Mouse (Mus musculus) intestine, embryonic 16.5 days (tissue): ENCODE data around the gene Cinp. TPM values are rescaled to one million over a fixed set of nuclear protein-coding genes. Genes with fewer than 3 reads are reported as not detected.
"Not testable (repeated sequence)": the region's sequence is repeated elsewhere in the genome, so short reads cannot be mapped to it uniquely, and the experiment has no call there.

Experiments used
- ATAC-seq: fragments of 200-750 bp; cut with Nextera tagmentation; 2 replicates; pipeline ENCODE4 v1.8.0; 2017; ENCODE audit warnings: moderate TSS enrichment, moderate library complexity
- H3K27ac ChIP-seq: fragments of 300-500 bp; sonication (generic); 2 replicates; pipeline ENCODE4 v1.5.1; 2014; ENCODE audit warnings: mild to moderate bottlenecking, low read length
- H3K27me3 ChIP-seq: fragments of 300-500 bp; sonication (generic); replicated peaks from 2 replicates; pipeline ENCODE4 v1.6.1; 2014; ENCODE audit warnings: low read length, control low read depth, mixed read lengths; ENCODE audit not compliant: control insufficient read depth, insufficient read depth
- H3K36me3 ChIP-seq: fragments of 300-500 bp; sonication (generic); 2 replicates; pipeline ENCODE4 v1.6.1; 2014; ENCODE audit warnings: low read length, control low read depth; ENCODE audit not compliant: control insufficient read depth, insufficient read depth
- H3K4me1 ChIP-seq: fragments of 300-500 bp; sonication (generic); 2 replicates; pipeline ENCODE4 v1.6.1; 2014; ENCODE audit warnings: low read length, control low read depth, mixed read lengths; ENCODE audit not compliant: control insufficient read depth, insufficient read depth
- H3K4me2 ChIP-seq: fragments of 300-500 bp; sonication (generic); 2 replicates; pipeline ENCODE4 v1.6.1; 2014; ENCODE audit warnings: low read depth, low read length, control low read depth
- H3K4me3 ChIP-seq: fragments of 300-500 bp; sonication (generic); 2 replicates; pipeline ENCODE4 v1.5.1; 2014; ENCODE audit warnings: mild to moderate bottlenecking, low read length
- H3K9ac ChIP-seq: fragments of 300-500 bp; sonication (generic); 2 replicates; pipeline ENCODE4 v1.6.1; 2014; ENCODE audit warnings: low read depth, low read length
- H3K9me3 ChIP-seq: fragments of 300-500 bp; sonication (generic); 2 replicates; pipeline ENCODE4 v1.6.1; 2016; ENCODE audit warnings: low read length, control low read depth; ENCODE audit not compliant: control insufficient read depth
- WGBS: fragments of 180-500 bp; shearing (Covaris S2); extraction: QIAGEN DNeasy Blood & Tissue Kit; methylation state at CpG from one replicate; pipeline ENCODE4 v1.1.7; 2014; 5-methylcytosine and 5-hydroxymethylcytosine counted together
- polyA plus RNA-seq: library from polyadenylated mRNA; unstranded; fragments of >200 nt; fragmentation: Nextera tagmentation; extraction: Ambion mirVana; gene quantifications from 2 replicates; pipeline ENCODE4 v1.2.1, GENCODE M21; 2015

The Cinp gene
- polyA plus RNA-seq, 1 experiment from 2014 or later = 72.7 TPM

DNA sequence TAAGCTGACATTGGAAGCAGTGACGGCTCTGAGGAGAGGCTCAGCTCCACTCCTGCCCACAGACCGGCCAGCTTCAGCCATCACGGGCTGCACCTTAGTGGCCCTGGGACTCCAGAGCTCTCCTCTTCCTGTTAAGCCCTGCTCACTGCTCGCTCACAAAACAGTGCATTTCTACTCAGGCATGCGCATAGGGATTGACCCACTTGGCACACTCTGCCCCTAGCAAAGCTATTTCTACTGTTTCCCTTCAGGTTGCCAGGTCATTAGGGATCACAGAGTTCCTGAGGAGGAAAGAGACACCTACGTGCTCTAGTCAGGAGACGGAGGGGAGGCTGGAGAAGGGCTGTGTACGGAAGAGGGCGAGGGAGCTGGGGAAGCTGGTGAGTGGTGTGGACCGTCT lies 23.0 kb downstream of the Cinp start:
- Histone ChIP-seq H3K36me3 (peaks cover 11% of the 10 kb centered on the region; the same call in 1 of the 2 replicates), H3K27ac (no peak overlapping the region), H3K4me2 (no peak overlapping the region), H3K4me3 (no peak overlapping the region), H3K9me3 (no peaks in the 10 kb centered on the region), H3K27me3 (no peaks in the 10 kb centered on the region), H3K9ac (no peak overlapping the region), H3K4me1 (no peaks in the 10 kb centered on the region)
- WGBS = 87% methylated on average over 10 of the region's 10 CpGs
- no peak for ATAC-seq

DNA sequence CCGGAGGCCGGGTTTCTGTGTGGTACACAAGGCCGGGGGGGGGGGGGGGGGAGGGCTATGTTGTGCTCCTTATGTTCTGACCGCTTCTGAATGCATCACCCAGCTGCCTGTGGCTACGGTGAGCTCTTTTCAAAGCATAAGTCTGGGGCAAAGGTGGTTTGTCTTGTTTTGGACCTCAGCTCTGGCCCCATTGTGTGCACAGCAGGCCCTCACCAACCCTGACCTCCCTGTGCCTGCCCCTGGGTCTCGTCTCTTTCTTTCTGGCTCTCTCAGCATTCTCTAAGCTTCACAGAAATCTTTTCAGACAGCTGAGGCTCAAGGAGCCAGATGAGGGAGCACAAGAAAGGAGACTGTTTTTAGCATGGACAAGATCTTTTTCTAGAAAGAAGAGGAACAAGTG lies 23.4 kb downstream of the Cinp start:
- 73% methylated on average over 6 of the region's 6 CpGs for WGBS
- H3K36me3 ChIP-seq = peaks cover 11% of the 10 kb centered on the region; the same call in 1 of the 2 replicates
- H3K4me3 ChIP-seq = no peak overlapping the region
- no peak overlapping the region for H3K27ac ChIP-seq
- no peak overlapping the region for H3K4me2 ChIP-seq
- no peaks in the 10 kb centered on the region for H3K27me3 ChIP-seq
- H3K4me1 ChIP-seq = no peaks in the 10 kb centered on the region
- H3K9ac ChIP-seq = no peak overlapping the region
- H3K9me3 ChIP-seq = no peaks in the 10 kb centered on the region
- ATAC-seq = no peak

DNA sequence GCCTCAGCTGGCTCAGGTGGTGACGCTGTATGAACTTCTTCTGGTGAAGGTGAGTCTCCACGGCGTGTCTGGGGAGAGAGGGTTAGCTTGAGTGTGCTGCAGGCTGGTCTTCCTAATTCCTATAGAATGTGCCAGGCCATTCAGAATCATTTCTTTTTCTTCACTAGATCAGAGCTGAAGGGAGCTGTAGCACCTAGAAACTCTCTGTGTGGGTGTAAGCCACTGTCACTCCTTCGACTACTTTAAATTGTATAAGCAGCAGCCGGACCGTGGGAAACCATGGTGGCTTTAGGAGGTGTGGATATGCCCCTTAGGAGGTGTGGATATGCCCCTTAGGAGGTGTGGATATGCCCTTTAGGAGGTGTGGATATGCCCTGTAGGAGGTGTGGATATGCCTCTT lies 24.9 kb downstream of the Cinp start:
- 95% methylated on average over 6 of the region's 6 CpGs for WGBS
- ATAC-seq = no peak
- Histone ChIP-seq H3K9me3 (no peaks in the 10 kb centered on the region), H3K36me3 (peaks cover 11% of the 10 kb centered on the region; the same call in 1 of the 2 replicates), H3K27me3 (no peaks in the 10 kb centered on the region), H3K4me3 (no peak overlapping the region), H3K27ac (no peak overlapping the region), H3K4me2 (no peak overlapping the region), H3K4me1 (no peaks in the 10 kb centered on the region), H3K9ac (no peak overlapping the region)

DNA sequence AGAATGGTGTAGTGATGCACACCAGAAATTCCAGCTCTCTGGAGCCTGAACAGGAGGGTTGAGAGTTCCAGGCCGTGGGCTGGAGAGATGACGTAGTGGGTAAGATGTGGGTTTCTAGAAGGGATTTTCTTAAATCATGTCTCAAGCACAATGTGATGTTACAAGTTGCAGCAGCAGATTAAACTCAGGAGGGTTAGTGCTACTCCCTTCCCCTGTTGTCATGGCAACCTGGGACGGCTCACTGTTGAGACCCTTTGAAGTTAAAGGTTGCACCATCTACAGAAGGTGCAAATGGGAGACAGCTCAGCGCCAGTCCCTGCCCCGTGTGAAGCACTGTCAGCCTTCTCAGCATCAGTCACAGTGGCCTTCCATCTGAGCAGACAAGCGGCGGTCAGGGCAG lies 27.7 kb downstream of the Cinp start:
- Histone ChIP-seq H3K9me3 (no peaks in the 10 kb centered on the region), H3K4me2 (no peak overlapping the region), H3K36me3 (peaks cover 5% of the 10 kb centered on the region; the same call in 1 of the 2 replicates), H3K4me3 (no peak overlapping the region), H3K27me3 (no peaks in the 10 kb centered on the region), H3K27ac (no peak overlapping the region), H3K4me1 (no peaks in the 10 kb centered on the region), H3K9ac (no peak overlapping the region)
- WGBS = 51% methylated on average over 7 of the region's 7 CpGs
- no peak for ATAC-seq

DNA sequence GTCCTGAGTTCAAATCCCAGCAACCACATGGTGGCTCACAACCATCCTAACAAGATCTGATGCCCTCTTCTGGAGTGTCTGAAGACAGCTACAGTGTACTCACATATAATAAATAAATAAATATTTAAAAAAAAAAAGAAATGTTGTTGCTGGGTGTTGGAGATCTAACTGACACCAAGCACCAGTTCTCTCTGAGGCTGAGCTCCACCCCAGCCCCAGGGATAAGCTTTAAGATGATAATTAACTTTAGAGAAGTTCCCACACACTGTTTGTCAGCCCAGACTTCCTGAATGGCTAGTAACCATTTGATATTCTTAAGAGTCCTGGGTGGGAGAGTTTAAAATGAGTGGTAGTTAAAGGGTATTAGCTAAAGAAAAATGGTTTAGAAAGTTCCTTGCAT lies 28.7 kb downstream of the Cinp start:
- Histone ChIP-seq H3K9ac (no peak overlapping the region), H3K27ac (no peak overlapping the region), H3K4me1 (no peaks in the 10 kb centered on the region), H3K4me3 (no peak overlapping the region), H3K27me3 (no peaks in the 10 kb centered on the region), H3K36me3 (peaks cover 2% of the 10 kb centered on the region; the same call in 1 of the 2 replicates), H3K4me2 (no peak overlapping the region), H3K9me3 (no peaks in the 10 kb centered on the region)
- ATAC-seq = no peak

DNA sequence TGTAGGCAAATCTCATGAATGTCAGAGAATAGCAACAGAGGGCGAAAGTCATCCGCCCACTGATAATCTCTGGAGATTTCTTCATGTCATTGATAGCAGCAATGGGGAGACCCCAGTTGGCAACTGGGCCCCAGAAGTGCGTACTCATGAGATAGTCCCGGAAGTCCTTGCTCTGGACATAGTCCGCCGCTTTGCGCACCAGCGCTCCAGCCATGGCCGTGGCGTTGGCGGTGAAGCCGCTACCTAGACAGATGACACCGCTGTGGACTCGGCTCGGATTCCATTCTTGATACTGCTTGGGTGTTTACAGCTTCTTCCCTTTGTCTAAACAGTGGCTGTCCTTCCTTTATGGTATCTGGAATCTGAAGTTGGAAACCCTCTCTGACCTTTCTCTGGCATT lies 30.3 kb downstream of the Cinp start:
- not testable (repeated sequence) for H3K9me3 ChIP-seq, H3K36me3 ChIP-seq, H3K9ac ChIP-seq, H3K4me3 ChIP-seq, H3K27me3 ChIP-seq, H3K4me1 ChIP-seq, ATAC-seq, H3K27ac ChIP-seq, H3K4me2 ChIP-seq
- 89% methylated on average over 15 of the region's 15 CpGs for WGBS

DNA sequence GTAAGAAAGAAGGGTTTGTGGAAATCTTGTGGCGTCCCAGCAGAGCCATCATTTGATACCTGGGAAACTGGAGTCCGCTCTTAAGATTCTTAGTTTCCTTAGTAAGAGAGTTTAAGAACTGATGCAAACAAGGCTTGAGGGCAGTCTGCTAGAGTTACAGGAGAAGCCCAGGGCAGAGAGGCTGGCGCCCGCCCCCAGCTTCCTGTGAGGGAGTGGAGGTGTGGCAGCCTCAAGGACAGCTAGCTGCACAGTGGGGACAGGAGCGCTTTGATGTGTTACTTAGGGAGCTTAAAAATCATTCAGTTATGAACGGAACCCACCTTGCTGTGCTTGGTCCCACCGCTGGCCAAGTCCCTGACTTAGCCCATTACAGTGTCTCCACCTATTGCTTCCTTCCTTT lies 31.7 kb downstream of the Cinp start:
- H3K4me3 ChIP-seq = no peak overlapping the region
- H3K27me3 ChIP-seq = no peaks in the 10 kb centered on the region
- WGBS = 92% methylated on average over 7 of the region's 7 CpGs
- no peak for ATAC-seq
- no peak overlapping the region for H3K9ac ChIP-seq
- H3K9me3 ChIP-seq = no peaks in the 10 kb centered on the region
- H3K27ac ChIP-seq = no peak overlapping the region
- H3K4me1 ChIP-seq = peaks cover 1% of the 10 kb centered on the region; the same call in 1 of the 2 replicates
- peaks cover 2% of the 10 kb centered on the region; the same call in 1 of the 2 replicates for H3K36me3 ChIP-seq
- no peak overlapping the region for H3K4me2 ChIP-seq

DNA sequence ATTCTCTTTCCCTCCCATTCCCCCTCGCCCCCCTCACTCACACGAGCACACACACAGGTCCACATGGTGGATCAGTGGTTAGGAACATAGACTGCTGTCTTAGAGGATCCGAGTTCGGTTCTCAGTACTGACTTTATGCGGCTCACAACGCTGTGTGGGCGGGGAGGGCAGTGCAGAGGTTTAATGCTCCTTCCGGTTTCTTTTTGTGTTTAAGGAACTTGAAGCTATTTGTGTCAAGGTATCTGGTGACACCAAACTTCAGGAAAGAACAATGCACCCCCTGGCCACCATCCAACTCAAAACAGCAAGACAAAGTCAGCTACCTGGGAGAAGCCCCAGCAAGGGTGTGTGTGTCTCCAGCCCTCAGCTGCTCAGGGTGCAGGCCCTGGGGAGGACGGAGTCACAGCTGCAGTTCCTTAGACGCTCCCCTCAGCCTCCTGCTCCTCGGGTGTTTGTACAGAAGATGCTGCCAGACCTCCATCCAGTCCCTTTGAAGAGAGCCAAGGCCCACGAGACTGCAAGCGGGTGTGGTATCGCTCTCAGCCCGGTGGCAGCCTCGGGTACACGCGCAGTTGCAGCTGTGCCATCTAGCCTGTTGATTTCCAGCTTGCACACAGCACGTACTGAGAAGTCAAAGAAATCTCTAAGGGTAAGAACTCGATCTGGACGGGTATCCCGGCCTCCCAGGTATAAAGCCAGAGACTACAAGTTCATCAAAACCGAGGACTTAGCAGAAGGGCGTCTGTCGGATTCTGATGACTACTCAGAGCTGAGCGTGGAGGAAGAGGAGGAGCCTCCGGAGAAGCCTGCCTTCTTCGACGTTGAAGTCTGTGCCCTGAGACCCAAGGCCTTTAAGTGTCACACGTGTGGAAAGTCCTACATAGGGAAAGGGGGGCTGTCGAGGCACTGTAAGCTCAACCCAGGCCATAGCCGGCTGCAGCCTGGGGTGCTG lies 33.9 kb downstream of the Cinp start:
- Histone ChIP-seq H3K27me3 (no peaks in the 10 kb centered on the region), H3K9me3 (no peaks in the 10 kb centered on the region), H3K4me2 (no peak overlapping the region), H3K36me3 (no peaks in the 10 kb centered on the region; the same call in 1 of the 2 replicates), H3K4me3 (no peak overlapping the region), H3K27ac (no peak overlapping the region), H3K9ac (no peak overlapping the region), H3K4me1 (peaks cover 13% of the 10 kb centered on the region)
- 88% methylated on average over 32 of the region's 32 CpGs for WGBS
- no peak for ATAC-seq

DNA sequence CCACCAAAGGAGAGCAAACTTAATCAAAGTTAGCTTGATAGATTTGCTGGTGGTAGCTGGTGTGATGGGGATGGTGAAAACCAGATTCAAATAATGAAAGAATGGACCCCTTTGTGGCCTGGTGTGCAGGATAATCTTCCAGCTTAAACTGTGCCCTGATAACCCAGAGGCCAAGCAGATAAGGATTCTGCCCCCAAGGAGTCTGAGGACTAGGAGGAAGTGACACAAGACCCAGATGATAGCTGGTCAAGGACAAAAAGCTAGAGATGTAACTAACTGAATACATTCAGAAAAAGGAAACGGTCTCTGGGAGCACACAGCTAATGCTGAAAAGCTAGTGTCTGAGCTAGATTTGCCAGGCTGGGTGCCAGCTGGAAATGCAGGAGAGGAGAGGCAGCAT lies 37.0 kb downstream of the Cinp start:
- H3K9ac ChIP-seq = no peak overlapping the region; the same call in 1 of the 2 replicates
- H3K27me3 ChIP-seq = no peaks in the 10 kb centered on the region
- ATAC-seq = no peak
- WGBS = 76% methylated on average over 1 of the region's 1 CpGs
- H3K4me2 ChIP-seq = no peak overlapping the region
- H3K9me3 ChIP-seq = no peaks in the 10 kb centered on the region
- no peaks in the 10 kb centered on the region; the same call in 1 of the 2 replicates for H3K36me3 ChIP-seq
- H3K27ac ChIP-seq = no peak overlapping the region
- peaks cover 16% of the 10 kb centered on the region for H3K4me1 ChIP-seq
- H3K4me3 ChIP-seq = no peak overlapping the region
